10 mouse cellular contexts compared by ENCODE assay signal in genomic region chr15:71099111-71099510, GRCm38 (mm10).
DNase-seq lines count a peak whose midpoint lies in the region; ATAC-seq lines count a peak whose summit lies in the region.
"Had no signal": no experiment of that assay in that cellular context is flagged by ENCODE, and none has a peak within 500 bp of the region (broad histone marks: within the 10 kb centered on the region; RNA-seq: fewer than 3 reads in every experiment).

No protein-coding gene starts in this region.

- no peaks in the 10 kb centered on the region for H3K36me3 ChIP-seq in midbrain, embryonic 14.5 days (ENCODE audit: control insufficient read depth, insufficient read depth, low read length)
- H3K36me3 ChIP-seq in midbrain, embryonic 13.5 days = no peaks in the 10 kb centered on the region
- no peaks in the 10 kb centered on the region for H3K36me3 ChIP-seq in forebrain, embryonic 14.5 days (ENCODE audit: control insufficient read depth, insufficient read depth, low read length)

- no peak overlapping the region for H3K27ac ChIP-seq in midbrain, embryonic 14.5 days (replicated peaks; ENCODE audit: low read depth, low read length)
- H3K27ac ChIP-seq in midbrain, embryonic 13.5 days = no peak overlapping the region
- H3K27ac ChIP-seq in forebrain, embryonic 14.5 days (ENCODE audit: low read depth, low read length) = no peak overlapping the region

- no peaks in the 10 kb centered on the region for H3K4me1 ChIP-seq in midbrain, embryonic 14.5 days (ENCODE audit: control insufficient read depth, insufficient read depth, low read length)
- H3K4me1 ChIP-seq in midbrain, embryonic 13.5 days (replicated peaks) = no peaks in the 10 kb centered on the region
- no peaks in the 10 kb centered on the region for H3K4me1 ChIP-seq in forebrain, embryonic 14.5 days (ENCODE audit: control insufficient read depth, insufficient read depth, low read length)

- intact Hi-C loops in gastrocnemius, postnatal 14 days (cut with DNase I; ENCODE audit: low total_unique reads) = no loop called here
- intact Hi-C loops in gastrocnemius, postnatal 36 days (cut with DNase I) = no loop called here

- no peaks in the 10 kb centered on the region for H3K27me3 ChIP-seq in midbrain, embryonic 14.5 days (ENCODE audit: control insufficient read depth, insufficient read depth, low read length)
- H3K27me3 ChIP-seq in midbrain, embryonic 13.5 days = no peaks in the 10 kb centered on the region
- H3K27me3 ChIP-seq in forebrain, embryonic 14.5 days (replicated peaks; ENCODE audit: control insufficient read depth, insufficient read depth, low read length) = no peaks in the 10 kb centered on the region

- H3K9me3 ChIP-seq in midbrain, embryonic 14.5 days (ENCODE audit: control insufficient read depth, low read length) = no peaks in the 10 kb centered on the region
- H3K9me3 ChIP-seq in midbrain, embryonic 13.5 days = no peaks in the 10 kb centered on the region
- H3K9me3 ChIP-seq in forebrain, embryonic 14.5 days (replicated peaks; ENCODE audit: control insufficient read depth, low read length) = no peaks in the 10 kb centered on the region

- WGBS in midbrain, embryonic 14.5 days = 48% methylated on average over 3 of the region's 3 CpGs
- 49% methylated on average over 3 of the region's 3 CpGs for WGBS in midbrain, embryonic 13.5 days
- 37% methylated on average over 3 of the region's 3 CpGs for WGBS in forebrain, embryonic 14.5 days

- no peak overlapping the region for H3K4me3 ChIP-seq in midbrain, embryonic 14.5 days (replicated peaks; ENCODE audit: low read depth, low read length)
- no peak overlapping the region for H3K4me3 ChIP-seq in midbrain, embryonic 13.5 days (replicated peaks)
- no peak overlapping the region for H3K4me3 ChIP-seq in forebrain, embryonic 14.5 days (ENCODE audit: low read depth, low read length)

- ATAC-seq in midbrain, embryonic 14.5 days (ENCODE audit: low FRiP score, low TSS enrichment) = no peak
- no peak for ATAC-seq in midbrain, embryonic 13.5 days
- ATAC-seq in forebrain, embryonic 14.5 days = peak; percentile 57; the same call in 1 of the 2 replicates

- DNase-seq in midbrain, embryonic 14.5 days = peak; percentile 58
- peak; percentile 63 for DNase-seq in forebrain, embryonic 14.5 days (ENCODE audit: low spot score)
- peak; percentile 25 to 41 for DNase-seq in layer of hippocampus, postnatal 10 days (ENCODE audit: low spot score in 2 of 2)
- peak; percentile 10 for DNase-seq in right cerebral cortex, postnatal 4 days
- DNase-seq in gastrocnemius, postnatal 14 days = no peak
- no peak for DNase-seq in gastrocnemius, postnatal 36 days
- DNase-seq: cerebellum, adult 11 months; gastrocnemius, postnatal 10 days; kidney, adult 2 months had no signal

- H3K9ac ChIP-seq in midbrain, embryonic 14.5 days (replicated peaks; ENCODE audit: low read length) = no peak overlapping the region
- no peak overlapping the region for H3K9ac ChIP-seq in midbrain, embryonic 13.5 days (replicated peaks)
- no peak overlapping the region for H3K9ac ChIP-seq in forebrain, embryonic 14.5 days (ENCODE audit: low read length)

- H3K4me2 ChIP-seq in midbrain, embryonic 14.5 days (ENCODE audit: low read length) = no peak overlapping the region
- no peak overlapping the region for H3K4me2 ChIP-seq in midbrain, embryonic 13.5 days (replicated peaks)
- H3K4me2 ChIP-seq in forebrain, embryonic 14.5 days (ENCODE audit: low read length) = no peak overlapping the region

Comparison
In these comparisons a context has a peak if more than half of its experiments do, and no peak if none do; other contexts are left out.
1. DNase-seq: peak in midbrain, embryonic 14.5 days (single experiment), forebrain, embryonic 14.5 days (single experiment), layer of hippocampus, postnatal 10 days (2 of 2) and right cerebral cortex, postnatal 4 days (single experiment); none in gastrocnemius, postnatal 14 days (single experiment) and gastrocnemius, postnatal 36 days (0 of 2).